Mouse (Mus musculus) cerebellum, postnatal 25 days (tissue): ENCODE measurements around the gene Npb.
"Not testable (repeated sequence)": the region's sequence is repeated elsewhere in the genome, so short reads cannot be mapped to it uniquely, and the experiment has no call there.

Experiments
- DNase-seq, 2 experiments: peaks; one replicate each; pipeline ENCODE4 v3.0.0; 2021; ENCODE audit warnings: mixed read lengths in 2 of 2

Npb gene

DNA sequence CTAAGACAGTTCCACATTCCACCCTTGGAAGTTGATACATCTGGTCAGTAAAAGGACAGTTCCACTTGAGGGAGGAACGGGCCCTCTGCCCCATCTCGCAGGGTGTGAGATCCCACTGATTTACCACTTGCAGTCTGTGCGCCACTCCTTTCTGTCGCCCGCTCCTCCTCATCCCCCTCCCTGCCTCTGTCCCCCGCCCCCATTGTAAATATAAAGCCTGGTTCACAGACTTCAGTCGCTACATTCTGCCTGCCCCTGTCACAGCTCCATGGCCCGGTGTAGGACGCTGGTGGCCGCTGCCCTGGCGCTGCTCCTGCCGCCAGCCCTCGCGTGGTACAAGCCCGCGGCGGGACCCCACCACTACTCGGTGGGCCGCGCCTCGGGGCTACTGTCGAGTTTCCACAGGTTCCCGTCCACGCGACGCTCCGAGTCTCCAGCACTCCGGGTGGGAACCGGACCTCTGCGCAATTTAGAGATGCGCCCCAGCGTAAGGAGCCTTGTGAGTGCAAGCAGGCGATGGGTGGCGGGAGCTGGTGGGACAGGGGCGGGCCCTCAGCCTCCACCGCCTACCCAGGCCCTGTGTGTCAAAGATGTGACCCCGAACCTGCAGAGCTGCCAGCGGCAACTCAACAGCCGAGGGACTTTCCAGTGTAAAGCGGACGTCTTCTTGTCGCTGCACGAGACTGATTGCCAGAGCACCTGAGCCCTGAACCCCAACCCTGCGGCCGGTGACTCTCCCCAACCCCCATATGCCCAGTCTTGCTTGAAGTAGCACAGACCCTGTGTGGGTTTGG is at the start of gene Npb:
Gene Npb (plus strand): TSS at position 237 of the 794 bp plus-strand sequence.
- peak in 1 of 2 experiments; percentile 29 for DNase-seq

GRCm38 (mm10) chr11:120558843-120559242 is 49.4 kb upstream of the Npb start:
- not testable (repeated sequence) for DNase-seq

DNA sequence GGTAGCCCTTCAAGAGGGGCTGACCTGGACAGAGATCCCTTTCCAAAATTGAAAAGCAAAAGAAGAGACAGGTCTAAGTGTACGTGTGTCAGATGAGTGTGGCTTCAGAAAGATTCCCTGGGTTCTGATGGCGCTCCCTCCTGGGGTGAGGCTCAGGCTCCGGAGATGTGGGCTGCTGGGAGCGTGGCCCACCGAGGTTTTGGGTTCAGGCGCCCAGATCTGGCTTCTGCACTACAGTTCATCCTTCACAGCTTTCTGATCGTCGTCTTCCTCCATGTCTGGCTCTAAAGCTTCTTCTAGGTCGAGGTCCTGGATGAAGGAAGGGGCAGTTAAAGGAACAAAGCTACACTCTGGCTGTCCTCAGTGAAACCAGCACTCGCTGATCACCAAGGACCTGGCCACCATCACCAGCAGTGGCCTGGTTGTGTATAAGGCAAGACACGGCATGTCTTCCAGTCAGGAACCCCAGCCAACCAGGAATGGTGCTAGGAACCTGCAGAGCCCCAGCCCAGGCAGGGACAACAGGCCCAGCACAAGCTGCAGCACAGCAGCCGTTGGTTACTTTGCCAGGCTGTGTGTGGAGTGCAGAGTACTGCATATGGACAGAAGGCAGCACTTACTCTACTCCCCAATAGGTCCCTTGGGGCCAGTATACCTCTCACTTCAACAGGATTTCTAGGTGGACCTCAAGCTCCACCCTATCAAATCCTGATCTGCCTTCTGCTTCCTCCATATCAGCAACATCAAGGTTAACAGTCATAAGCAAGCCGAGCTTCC is 47.1 kb upstream of the Npb start:
- no peak for DNase-seq

DNA sequence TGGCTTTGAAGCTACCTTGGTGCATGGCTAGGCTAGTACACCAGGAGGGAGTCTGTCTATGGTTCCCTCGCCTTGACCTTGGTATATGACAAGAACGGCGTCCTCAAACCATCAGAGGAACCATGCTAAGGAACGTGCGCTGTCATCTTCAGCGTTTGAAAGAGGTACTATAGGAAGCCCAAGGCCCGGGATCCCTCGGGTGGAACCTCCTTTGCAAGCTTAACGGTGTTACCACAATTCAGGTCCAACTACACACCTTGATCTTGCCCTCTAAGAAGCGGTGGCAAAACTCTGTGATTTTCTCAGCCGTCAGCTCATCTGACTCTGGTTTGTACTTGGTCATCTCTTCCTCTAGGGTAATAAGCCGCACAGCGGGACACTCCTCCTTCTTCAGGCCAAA is 45.3 kb upstream of the Npb start:
- DNase-seq = no peak

DNA sequence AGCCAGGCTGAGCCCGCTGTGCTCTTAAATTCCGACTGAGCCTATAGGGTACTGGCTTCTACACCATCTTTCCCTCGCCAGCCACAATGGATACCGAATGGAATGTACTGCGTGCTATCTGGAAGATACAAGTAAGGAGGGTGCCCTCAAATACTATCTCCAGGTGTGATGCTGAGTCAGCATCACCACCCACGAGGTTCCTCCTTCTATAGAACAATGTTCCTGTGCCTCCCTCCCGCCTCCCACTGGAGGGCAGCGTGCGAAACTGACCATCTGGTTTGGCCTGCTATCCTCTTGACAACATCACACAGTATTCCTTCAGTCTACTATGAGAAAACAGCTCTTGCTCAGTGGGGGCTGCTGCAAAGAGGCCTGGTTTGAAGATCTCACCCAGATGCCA is 43.2 kb upstream of the Npb start:
- DNase-seq = no peak

- no peak for DNase-seq
Observed at GRCm38 (mm10) chr11:120568324-120568723, 40.0 kb upstream of the Npb start.

GRCm38 (mm10) chr11:120571122-120571521 is 37.2 kb upstream of the Npb start:
- DNase-seq = no peak

DNA sequence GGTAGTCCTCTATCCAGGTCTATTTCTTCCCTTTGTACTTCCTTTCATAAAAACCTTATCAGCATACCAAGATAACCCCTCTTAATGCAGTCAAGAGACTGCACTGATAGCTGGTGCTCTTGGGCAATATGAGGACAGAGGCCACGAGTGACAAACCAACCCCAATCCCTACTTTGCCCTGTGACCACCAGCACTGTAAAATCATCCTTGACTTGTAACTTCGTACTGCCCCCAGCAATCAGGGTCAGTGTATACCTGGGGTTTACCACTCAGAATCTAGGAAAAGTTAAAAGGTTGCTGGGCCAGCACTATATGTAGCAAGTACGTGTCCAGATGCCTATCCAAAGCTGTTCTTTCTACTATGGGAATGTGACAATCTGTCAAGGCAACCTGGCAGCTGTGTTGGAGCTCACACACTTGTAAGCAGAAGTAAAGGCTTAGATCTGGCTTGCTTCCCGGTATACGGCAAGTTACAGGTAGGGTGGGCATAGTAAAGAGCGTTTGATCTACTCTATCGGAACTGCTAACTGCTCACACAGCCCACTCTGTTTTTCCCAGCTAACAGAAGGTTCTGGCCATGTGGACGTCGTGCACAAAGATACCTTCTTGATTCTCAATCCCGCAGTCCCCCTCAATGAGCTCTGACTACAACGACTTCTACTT is 36.4 kb upstream of the Npb start:
- no peak for DNase-seq

DNA sequence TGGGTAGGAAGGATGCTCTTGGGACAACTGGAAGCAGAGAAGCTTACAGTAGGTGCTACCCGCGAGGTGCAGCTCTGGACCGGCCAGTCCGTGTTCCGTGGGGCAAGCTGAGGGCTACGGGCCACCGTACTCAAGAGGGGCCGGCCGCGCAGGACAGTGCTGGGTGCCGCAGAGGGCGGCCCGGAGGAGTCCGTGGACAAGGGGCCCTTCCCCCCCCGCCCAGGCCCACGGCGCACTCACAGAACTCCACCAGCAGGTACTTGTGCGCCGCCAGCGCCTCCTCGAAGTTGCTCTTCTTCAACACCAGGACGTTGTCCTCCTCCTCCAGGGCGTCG is 35.9 kb upstream of the Npb start:
- no peak for DNase-seq

DNA sequence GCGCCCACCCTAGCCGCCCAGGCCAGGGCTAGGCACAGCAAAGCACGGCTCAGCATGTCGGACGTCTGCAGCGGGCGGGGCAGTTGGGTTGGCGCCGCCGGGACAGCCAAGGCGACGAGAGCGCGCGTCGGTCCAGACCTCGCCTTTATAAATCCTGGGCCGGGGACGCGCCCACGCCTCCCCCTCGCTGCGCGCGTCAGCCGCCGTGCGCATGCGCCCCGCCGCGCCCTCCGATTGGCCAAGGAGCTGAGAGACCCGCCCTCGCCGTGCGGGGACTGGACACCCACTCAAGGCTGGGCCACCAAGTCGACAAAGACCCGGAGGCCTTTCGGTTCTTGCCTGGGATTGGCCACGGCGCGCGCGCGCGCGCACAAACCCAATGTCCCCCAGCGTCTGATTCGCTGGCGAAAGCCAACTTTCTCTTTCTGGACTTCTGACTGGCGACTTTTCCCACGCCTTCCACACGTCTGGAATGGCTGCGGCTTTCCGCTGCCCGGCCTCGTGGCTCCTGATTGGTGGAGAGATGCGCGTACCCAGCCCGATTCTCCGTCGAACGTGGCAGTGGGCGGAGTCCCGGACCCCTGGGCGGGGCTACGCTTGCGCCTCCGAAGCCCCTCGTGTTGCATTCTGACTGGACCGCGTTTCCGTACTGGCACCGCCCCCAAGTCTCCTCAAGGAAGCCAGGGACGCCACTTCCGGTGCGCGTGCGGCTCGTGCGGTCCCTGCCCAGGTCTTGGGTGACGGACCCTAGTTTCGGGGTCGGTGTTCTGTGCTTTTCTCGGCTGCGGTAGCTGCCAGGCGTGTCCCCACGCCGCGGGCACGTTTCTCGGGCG is 35.3 kb upstream of the Npb start, which contains the start of gene P4hb:
Gene P4hb (minus strand): TSS at position 502 of the 833 bp plus-strand sequence.
- peak; percentile 100 for DNase-seq

- DNase-seq = peak in 1 of 2 experiments; percentile 32
Observed at GRCm38 (mm10) chr11:120573585-120574277, 34.5 kb upstream of the Npb start.

GRCm38 (mm10) chr11:120574278-120574600 is 34.0 kb upstream of the Npb start:
- no peak for DNase-seq

GRCm38 (mm10) chr11:120575046-120575445 is 33.2 kb upstream of the Npb start:
- DNase-seq = no peak

GRCm38 (mm10) chr11:120575940-120576339 is 32.3 kb upstream of the Npb start:
- DNase-seq = no peak

- DNase-seq = no peak
Observed at GRCm38 (mm10) chr11:120576365-120576981, 31.8 kb upstream of the Npb start.

DNA sequence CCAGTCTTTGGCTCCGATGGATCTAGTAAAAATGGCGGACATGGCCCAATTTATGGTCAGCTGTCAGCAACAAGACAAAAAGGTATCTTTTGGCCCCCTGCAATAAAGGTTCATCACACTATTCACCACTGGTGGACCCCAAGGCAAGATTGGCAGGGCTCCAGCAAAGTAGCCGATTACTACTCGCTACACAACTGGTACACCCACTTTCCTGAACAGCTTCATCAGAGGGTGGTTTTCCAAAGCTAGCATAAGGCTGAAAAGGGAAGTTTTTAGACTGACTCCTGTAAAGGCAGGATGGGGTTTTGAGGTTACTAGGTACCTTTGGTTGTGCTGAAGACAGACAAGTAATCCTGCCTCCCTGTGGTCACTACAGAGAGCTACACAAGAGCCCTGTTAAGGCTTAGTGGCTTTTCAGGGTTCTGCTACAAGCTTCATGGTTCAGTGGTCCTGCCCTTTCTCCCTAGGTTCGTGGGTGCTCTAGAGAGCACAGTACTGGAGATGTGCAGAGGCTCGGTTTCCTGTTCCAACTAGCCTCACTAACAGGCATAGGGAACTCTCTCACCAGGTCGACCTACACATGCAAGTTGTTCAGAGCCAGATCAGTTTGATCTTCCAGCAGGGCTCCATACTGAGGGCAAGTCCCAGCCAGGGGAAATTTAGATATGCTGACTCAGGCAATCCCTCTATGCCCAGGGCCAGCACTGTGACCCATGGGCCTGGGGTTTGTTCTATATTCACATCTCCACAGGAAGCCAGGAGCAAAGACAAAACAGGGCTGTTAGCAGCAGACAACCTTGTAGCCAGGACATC is 30.9 kb upstream of the Npb start:
- DNase-seq = peak; percentile 27 to 56

- DNase-seq = peak in 1 of 2 experiments; percentile 28
Observed at GRCm38 (mm10) chr11:120578024-120578693, 30.1 kb upstream of the Npb start.

GRCm38 (mm10) chr11:120578694-120579243 is 29.5 kb upstream of the Npb start:
- DNase-seq = no peak

GRCm38 (mm10) chr11:120579316-120580107 is 28.8 kb upstream of the Npb start:
- DNase-seq = peak; percentile 83 to 87
